Mouse (Mus musculus) thymus, adult 2 months (tissue): ENCODE results near the gene Zc3h12d. TPM values are rescaled to one million over a fixed set of nuclear protein-coding genes. Genes with fewer than 3 reads are reported as not detected.
"Not testable (repeated sequence)": the region's sequence is repeated elsewhere in the genome, so short reads cannot be mapped to it uniquely, and the experiment has no call there.

Source experiments
- DNase-seq: peaks from one replicate; pipeline ENCODE4 v3.0.0; 2021
- H3K27ac ChIP-seq: fragments of 200-500 bp; 2 replicates; pipeline ENCODE4 v1.5.1; 2012; ENCODE audit warnings: low read length, control low read depth; ENCODE audit not compliant: control insufficient read depth, insufficient read depth
- H3K27me3 ChIP-seq: fragments of 200-500 bp; 2 replicates; pipeline ENCODE4 v1.6.1; 2012; ENCODE audit warnings: mild to moderate bottlenecking, low read length, moderate library complexity, mixed read lengths; ENCODE audit not compliant: control insufficient read depth, insufficient read depth
- H3K36me3 ChIP-seq: fragments of 200-500 bp; 2 replicates; pipeline ENCODE4 v1.6.1; 2012; ENCODE audit warnings: mild to moderate bottlenecking, low read length, moderate library complexity; ENCODE audit not compliant: control insufficient read depth, insufficient read depth
- H3K4me1 ChIP-seq: fragments of 200-500 bp; replicated peaks from 2 replicates; pipeline ENCODE4 v1.6.1; 2012; ENCODE audit warnings: low read length; ENCODE audit not compliant: control insufficient read depth, insufficient read depth
- H3K4me3 ChIP-seq: fragments of 200-500 bp; 2 replicates; pipeline ENCODE4 v1.5.1; 2012; ENCODE audit warnings: mild to moderate bottlenecking, low read length, control low read depth, moderate library complexity; ENCODE audit not compliant: control insufficient read depth, insufficient read depth
- CTCF ChIP-seq: fragments of 200-500 bp; IDR thresholded peaks from 2 replicates; pipeline ENCODE4 v1.5.1; 2012; ENCODE audit warnings: mild to moderate bottlenecking, control low read depth, low read length, moderate library complexity, borderline replicate concordance; ENCODE audit not compliant: control insufficient read depth, poor library complexity, insufficient read depth; ENCODE audit errors: extremely low read depth
- POLR2A ChIP-seq: fragments of 200-500 bp; IDR thresholded peaks from 2 replicates; pipeline ENCODE4 v1.6.1; 2012; ENCODE audit warnings: mild to moderate bottlenecking, low read length, control low read depth, moderate library complexity; ENCODE audit not compliant: control insufficient read depth, poor library complexity, insufficient read depth; ENCODE audit errors: extremely low read depth
- WGBS: fragments of 180-500 bp; shearing (Covaris S2); methylation state at CpG from one replicate; pipeline ENCODE4 v1.1.7; 2018; 5-methylcytosine and 5-hydroxymethylcytosine counted together
- polyA plus RNA-seq: library from polyadenylated mRNA; depleted of rRNA; stranded (reverse); fragments of >200 nt; gene quantifications from 2 replicates; pipeline ENCODE4 v1.2.3, GENCODE M21; 2012

Zc3h12d gene
- polyA plus RNA-seq, 1 experiment, result 5.6 TPM

DNA sequence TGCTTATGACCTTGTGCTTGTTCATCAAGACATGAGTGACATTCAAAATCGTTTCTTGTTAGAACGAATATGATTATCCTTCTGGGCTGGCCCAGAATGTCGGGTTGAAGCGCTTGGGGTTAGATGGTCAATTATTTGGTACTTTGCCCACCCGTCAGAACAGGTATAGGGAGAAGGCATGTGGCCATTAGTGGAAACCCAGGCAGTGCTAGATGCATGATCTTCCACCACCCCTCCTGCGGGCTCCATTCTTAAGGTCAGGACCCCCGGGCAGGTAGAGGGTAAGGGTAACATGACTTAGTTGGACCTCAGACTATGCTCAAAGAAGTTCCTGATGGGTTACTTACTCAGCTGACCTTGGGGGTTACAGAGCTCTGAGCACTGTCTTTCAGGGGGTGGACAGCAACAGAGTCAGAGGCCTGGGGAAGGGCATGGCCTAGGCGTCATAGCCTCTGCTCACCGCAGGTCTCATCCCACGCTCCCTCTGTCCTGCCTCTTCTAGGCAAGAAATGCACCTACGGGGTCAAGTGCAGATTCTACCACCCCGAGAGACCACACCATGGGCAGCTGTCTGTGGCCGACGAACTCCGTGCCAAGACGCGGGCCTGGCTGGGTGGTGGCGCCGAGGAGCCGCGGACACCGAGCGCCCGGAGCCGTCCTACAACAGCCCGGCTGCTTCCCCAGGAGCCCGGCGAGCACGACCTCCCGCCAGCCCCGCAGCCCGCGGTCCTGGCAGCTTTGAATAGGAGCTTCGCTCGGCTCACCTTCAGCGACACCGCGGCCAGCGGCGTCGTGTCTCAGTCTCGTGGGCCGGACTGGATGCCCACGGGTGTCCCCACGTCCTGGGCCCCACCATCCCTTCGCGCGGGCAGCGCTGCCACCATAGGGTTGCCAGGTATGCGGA lies 34.7 kb downstream of the Zc3h12d start:
- Histone ChIP-seq H3K4me3 (no peak overlapping the region), H3K36me3 (peaks cover 6% of the 10 kb centered on the region; the same call in 1 of the 2 replicates), H3K27ac (no peak overlapping the region), H3K27me3 (no peaks in the 10 kb centered on the region), H3K4me1 (no peaks in the 10 kb centered on the region)
- WGBS, result 91% methylated on average over 50 of the region's 50 CpGs
- TF ChIP-seq CTCF, result no peak
- TF ChIP-seq POLR2A, result no peak
- peak; percentile 28 for DNase-seq

DNA sequence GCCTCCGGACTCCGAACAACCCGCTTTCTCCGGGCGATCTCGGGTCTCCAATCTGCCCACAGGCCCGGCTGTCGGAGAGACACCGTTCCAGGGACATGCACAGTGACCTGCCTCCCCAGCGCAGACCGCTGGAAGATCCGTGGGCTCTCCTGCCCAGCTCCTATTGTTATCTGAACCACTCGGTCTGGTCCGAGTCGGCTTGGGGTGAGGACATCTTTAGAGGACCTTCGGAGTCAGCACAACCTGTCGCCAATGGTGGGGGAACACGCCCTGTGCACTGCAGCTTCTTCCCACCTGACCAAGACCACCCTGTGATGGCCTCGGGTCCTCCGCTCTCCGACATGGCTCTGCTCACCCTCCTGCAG lies 35.4 kb downstream of the Zc3h12d start:
- Histone ChIP-seq H3K4me3 (no peak overlapping the region), H3K4me1 (no peaks in the 10 kb centered on the region), H3K36me3 (peaks cover 6% of the 10 kb centered on the region; the same call in 1 of the 2 replicates), H3K27me3 (no peaks in the 10 kb centered on the region), H3K27ac (no peak overlapping the region)
- DNase-seq, result no peak
- 90% methylated on average over 21 of the region's 21 CpGs for WGBS
- TF ChIP-seq POLR2A (no peak), CTCF (no peak)

DNA sequence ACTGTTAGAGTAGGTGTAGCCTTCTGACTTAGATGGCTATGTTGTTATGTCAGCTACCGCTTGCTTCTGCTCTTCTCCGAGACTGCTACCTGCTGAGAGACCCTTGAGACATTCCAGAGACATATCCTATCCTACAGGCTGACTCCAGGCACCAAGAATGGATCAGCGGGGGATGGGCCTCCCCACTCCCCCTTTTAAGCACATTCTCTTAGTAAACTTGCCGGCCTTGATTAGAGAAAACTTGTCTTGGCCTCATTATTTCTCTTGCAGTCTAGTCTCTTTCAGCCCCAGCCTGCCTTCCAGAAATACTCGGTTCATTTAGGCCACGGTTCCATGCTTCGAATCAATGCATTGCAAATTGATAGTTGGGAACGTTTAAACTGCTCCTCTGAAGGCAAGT lies 37.5 kb downstream of the Zc3h12d start:
- TF ChIP-seq POLR2A, result no peak
- no peak for TF ChIP-seq CTCF
- Histone ChIP-seq H3K36me3 (peaks cover 6% of the 10 kb centered on the region; the same call in 1 of the 2 replicates), H3K4me1 (no peaks in the 10 kb centered on the region), H3K4me3 (no peak overlapping the region), H3K27ac (no peak overlapping the region), H3K27me3 (no peaks in the 10 kb centered on the region)
- WGBS, result 94% methylated on average over 8 of the region's 8 CpGs
- no peak for DNase-seq

- peak; percentile 63 for DNase-seq
- Histone ChIP-seq H3K27me3 (no peaks in the 10 kb centered on the region), H3K27ac (no peak overlapping the region), H3K36me3 (peaks cover 6% of the 10 kb centered on the region; the same call in 1 of the 2 replicates), H3K4me1 (no peaks in the 10 kb centered on the region), H3K4me3 (no peak overlapping the region)
- 75% methylated on average over 11 of the region's 11 CpGs for WGBS
- TF ChIP-seq CTCF (no peak), POLR2A (no peak)
These were observed 38.5 kb downstream of the Zc3h12d start for GRCm38 (mm10) chr10:7870571-7871315.

DNA sequence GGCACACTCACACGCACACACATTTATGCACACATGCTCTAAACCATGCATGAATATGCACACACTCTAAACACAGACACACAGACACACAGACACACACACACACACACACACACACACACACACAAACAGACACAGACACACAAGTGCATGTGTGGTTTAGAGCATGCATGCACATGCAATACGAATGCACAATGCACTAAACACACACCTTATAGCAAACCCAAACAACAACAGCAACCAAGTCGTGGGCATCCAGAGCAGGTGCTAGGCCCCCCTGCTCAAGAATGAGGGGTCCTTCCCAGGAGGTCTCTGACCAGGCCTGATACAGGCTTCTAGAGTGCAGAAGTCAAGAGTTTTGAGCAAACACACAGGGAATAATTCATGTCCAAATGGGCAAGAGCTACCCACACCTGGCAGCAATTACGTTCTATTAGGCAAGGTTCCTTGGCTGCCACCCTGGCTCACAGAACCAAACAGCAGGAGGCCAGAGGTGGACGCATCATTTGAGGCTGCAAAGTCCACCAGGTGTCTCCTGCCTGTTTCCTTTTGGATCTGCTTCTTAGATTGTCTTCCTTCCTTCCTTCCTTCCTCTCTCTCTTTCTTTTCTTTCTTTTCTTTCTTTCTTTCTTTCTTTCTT lies 39.2 kb downstream of the Zc3h12d start:
- TF ChIP-seq POLR2A (no peak), CTCF (no peak)
- H3K27me3 ChIP-seq, result no peaks in the 10 kb centered on the region
- 97% methylated on average over 5 of the region's 5 CpGs for WGBS
- peaks cover 6% of the 10 kb centered on the region; the same call in 1 of the 2 replicates for H3K36me3 ChIP-seq
- H3K4me3 ChIP-seq, result no peak overlapping the region
- H3K27ac ChIP-seq, result no peak overlapping the region
- H3K4me1 ChIP-seq, result no peaks in the 10 kb centered on the region
- DNase-seq, result no peak

- Histone ChIP-seq H3K36me3 (no peaks in the 10 kb centered on the region), H3K27me3 (no peaks in the 10 kb centered on the region), H3K27ac (no peak overlapping the region), H3K4me3 (no peak overlapping the region), H3K4me1 (no peaks in the 10 kb centered on the region)
- DNase-seq, result no peak
- 89% methylated on average over 7 of the region's 7 CpGs for WGBS
- TF ChIP-seq POLR2A (no peak), CTCF (no peak)
These were observed 41.9 kb downstream of the Zc3h12d start for GRCm38 (mm10) chr10:7874194-7874593.

DNA sequence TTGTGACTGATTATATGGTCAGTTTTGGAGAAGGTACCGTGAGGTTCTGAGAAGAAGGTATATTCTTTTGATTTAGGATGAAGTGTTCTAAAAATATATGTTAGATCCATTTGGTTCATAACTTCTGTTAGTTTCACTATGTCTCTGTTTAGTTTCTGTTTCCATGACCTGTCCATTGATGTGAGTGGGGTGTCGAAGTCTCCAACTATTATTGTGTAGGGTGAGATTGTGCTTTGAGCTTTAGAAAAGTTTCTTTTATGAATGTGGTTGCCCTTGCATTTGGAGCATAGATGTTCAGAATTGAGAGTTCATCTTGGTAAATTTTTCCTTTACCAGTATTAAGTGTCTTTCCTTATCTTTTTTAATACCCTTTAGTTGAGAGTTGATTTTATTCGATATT lies 48.0 kb downstream of the Zc3h12d start:
- not testable (repeated sequence) for H3K4me3 ChIP-seq, H3K27me3 ChIP-seq, H3K36me3 ChIP-seq, H3K4me1 ChIP-seq, DNase-seq, H3K27ac ChIP-seq
- WGBS, result 95% methylated on average over 3 of the region's 3 CpGs
